Mouse (Mus musculus) forelimb bud, embryonic 11.5 days (tissue): ENCODE results near the gene Olfr820.
"Not testable (repeated sequence)": the region's sequence is repeated elsewhere in the genome, so short reads cannot be mapped to it uniquely, and the experiment has no call there.

Source experiments
- DNase-seq: peaks from one replicate; pipeline ENCODE4 v3.0.0-alpha.2; 2012; ENCODE audit warnings: low read depth, low spot score

Olfr820 gene

DNA sequence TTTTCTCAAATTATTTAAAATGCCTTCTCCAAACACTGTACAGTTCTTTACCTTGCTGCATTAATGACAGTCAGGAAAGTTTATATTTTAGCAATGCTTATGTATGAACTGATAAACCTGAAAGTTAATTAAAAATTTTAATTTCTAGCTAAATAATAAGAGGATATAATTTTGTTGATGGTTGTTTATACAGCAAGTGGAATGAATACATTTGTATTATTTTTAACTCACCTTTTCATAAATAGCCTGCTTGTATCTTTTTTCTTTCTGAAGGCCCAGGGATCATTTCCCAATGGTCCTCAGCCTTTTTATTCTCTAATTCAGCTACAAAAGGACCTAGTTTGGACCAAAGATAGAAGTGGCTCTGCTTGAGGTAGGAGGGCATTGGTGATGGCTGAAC is at the start of gene Olfr820:
Gene Olfr820, plus strand, starts transcription at position 301 of the 400 bp plus-strand sequence.
- no peak for DNase-seq

DNA sequence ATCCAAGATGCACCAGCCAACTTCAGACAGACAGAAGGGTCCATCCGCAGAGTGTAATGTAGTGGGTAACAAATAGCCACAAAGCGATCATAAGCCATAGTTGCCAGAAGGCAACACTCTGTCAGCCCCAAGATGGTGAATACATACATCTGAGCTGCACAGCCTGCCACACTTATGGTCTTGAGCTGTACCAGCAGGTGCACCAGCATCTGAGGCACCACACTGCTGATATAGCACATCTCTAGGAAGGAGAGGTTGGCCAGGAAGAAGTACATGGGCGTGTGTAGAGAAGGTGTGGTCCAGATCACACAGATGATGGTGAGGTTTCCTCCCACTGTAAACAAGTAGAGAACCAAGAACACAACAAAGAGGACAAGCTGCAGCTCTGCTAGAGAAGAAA is 46.2 kb upstream of the Olfr820 start:
- not testable (repeated sequence) for DNase-seq

- not testable (repeated sequence) for DNase-seq
Observed at GRCm38 (mm10) chr10:129967166-129967565, 45.3 kb upstream of the Olfr820 start, which contains the start of gene Olfr819. Gene Olfr819 (minus strand): TSS chr10:129967266.

DNA sequence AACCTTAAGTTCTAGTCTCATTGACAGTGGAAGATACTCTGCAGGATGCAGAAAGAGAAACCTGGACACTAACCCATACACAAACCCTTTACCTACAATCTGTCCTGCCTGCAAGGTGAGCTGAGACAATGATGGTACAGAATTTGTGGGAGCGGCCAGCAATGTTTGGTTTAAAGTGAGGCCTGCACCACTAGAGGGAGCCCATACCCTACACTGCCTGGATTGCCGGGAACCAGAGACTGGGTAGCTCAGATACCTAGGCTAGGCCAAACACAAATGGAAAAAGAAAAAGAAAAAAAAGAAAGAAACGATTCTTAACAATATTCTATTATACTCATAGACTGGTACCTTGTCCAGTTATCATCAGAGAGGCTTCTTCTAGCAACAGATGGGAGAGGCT is 39.4 kb upstream of the Olfr820 start:
- not testable (repeated sequence) for DNase-seq

GRCm38 (mm10) chr10:129976040-129976439 is 36.4 kb upstream of the Olfr820 start, which contains the start of gene Olfr247:
Gene Olfr247 (minus strand): TSS chr10:129976140.
- DNase-seq, result not testable (repeated sequence)

- DNase-seq, result not testable (repeated sequence)
Observed at GRCm38 (mm10) chr10:129981867-129982266, 30.6 kb upstream of the Olfr820 start.

- not testable (repeated sequence) for DNase-seq
Observed at GRCm38 (mm10) chr10:129984962-129985361, 27.5 kb upstream of the Olfr820 start, which contains the start of gene Gm10310. Gene Gm10310 (minus strand): TSS chr10:129985062.

GRCm38 (mm10) chr10:130004104-130004503 is 8.3 kb upstream of the Olfr820 start:
- not testable (repeated sequence) for DNase-seq

DNA sequence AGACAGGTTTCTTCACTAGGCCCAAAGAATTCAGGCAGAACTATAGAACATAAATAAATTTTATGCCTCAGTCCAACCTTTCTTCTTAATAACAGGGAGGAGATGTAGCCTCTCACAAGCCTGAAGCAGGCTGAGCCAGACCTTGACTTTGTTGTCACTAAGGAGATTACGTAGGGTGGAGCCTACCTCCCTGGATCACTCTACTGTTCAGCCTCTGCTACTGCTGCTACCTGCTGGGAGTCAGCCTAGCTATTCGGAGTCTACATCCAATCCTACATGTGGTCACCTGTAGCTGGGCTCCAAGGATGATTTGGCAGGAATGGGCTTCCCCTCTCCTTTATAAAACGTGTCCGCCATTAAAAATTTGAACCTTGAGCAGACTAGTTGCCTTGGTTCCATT is 7.1 kb upstream of the Olfr820 start:
- DNase-seq, result not testable (repeated sequence)

- no peak for DNase-seq
Observed at GRCm38 (mm10) chr10:130030048-130030447, 17.6 kb downstream of the Olfr820 start, which contains the start of gene Olfr821. Gene Olfr821 (plus strand): TSS chr10:130030348.

DNA sequence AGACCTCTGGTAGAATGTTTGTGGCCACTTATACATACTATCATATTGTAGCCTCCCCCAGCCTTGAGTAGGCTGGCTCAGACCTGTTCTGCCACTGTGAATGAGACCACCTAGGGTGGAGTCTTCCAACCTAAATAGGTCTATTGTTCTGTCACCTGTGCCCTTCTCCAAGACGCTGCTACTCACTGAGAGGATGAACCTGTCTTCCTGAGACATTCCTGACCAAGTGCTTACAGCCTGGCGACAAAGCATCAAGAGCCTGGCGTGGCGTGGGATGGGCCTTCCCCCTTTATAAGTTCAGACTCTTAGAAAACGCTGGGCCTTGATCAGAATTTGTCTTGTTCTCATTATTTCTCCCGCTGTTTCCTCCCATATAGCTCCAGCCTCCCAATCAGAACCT is 24.7 kb downstream of the Olfr820 start:
- no peak for DNase-seq
